Mouse (Mus musculus) spleen, adult 18-20 months (tissue): Measurements from ENCODE around the gene Parp14.
"Not testable (repeated sequence)": the region's sequence is repeated elsewhere in the genome, so short reads cannot be mapped to it uniquely, and the experiment has no call there.

ENCODE experiments used
- DNase-seq, 2 experiments: peaks; one replicate each; pipeline ENCODE4 v3.0.0; 2022; ENCODE audit warnings: mixed read lengths in 2 of 2

The Parp14 gene

GRCm38 (mm10) chr16:35871048-35871851 is at the start of gene Parp14:
Gene Parp14, minus strand, starts transcription at chr16:35871544.
- DNase-seq = peak; percentile 32 to 50

- peak in 1 of 2 experiments; percentile 20 for DNase-seq
These were observed 47.6 kb upstream of the Parp14 start for GRCm38 (mm10) chr16:35918721-35919543.

GRCm38 (mm10) chr16:35914301-35914700 is 43.0 kb upstream of the Parp14 start:
- DNase-seq = no peak

GRCm38 (mm10) chr16:35913526-35913925 is 42.2 kb upstream of the Parp14 start:
- peak in 1 of 2 experiments; percentile 21 for DNase-seq

- no peak for DNase-seq
These were observed 40.1 kb upstream of the Parp14 start for GRCm38 (mm10) chr16:35911449-35911848.

- no peak for DNase-seq
These were observed 36.3 kb upstream of the Parp14 start for GRCm38 (mm10) chr16:35907432-35908201.

- DNase-seq = no peak
These were observed 35.5 kb upstream of the Parp14 start for GRCm38 (mm10) chr16:35906887-35907286.

GRCm38 (mm10) chr16:35905819-35906485 is 34.6 kb upstream of the Parp14 start:
- DNase-seq = no peak

GRCm38 (mm10) chr16:35905355-35905754 is 34.0 kb upstream of the Parp14 start:
- no peak for DNase-seq

GRCm38 (mm10) chr16:35904121-35904736 is 32.9 kb upstream of the Parp14 start:
- DNase-seq = no peak

GRCm38 (mm10) chr16:35903014-35903640 is 31.8 kb upstream of the Parp14 start:
- DNase-seq = no peak

- DNase-seq = no peak
These were observed 29.2 kb upstream of the Parp14 start for GRCm38 (mm10) chr16:35900541-35900940.

- no peak for DNase-seq
These were observed 23.7 kb upstream of the Parp14 start for GRCm38 (mm10) chr16:35894997-35895396.

GRCm38 (mm10) chr16:35891603-35892002 is 20.3 kb upstream of the Parp14 start:
- DNase-seq = not testable (repeated sequence)

- DNase-seq = no peak
These were observed 19.3 kb upstream of the Parp14 start for GRCm38 (mm10) chr16:35890645-35891044.

- DNase-seq = no peak
These were observed 17.6 kb upstream of the Parp14 start for GRCm38 (mm10) chr16:35888910-35889309.

- DNase-seq = no peak
These were observed 16.8 kb upstream of the Parp14 start for GRCm38 (mm10) chr16:35888174-35888573.

GRCm38 (mm10) chr16:35874416-35874815 is 3.1 kb upstream of the Parp14 start:
- peak; percentile 39 to 70 for DNase-seq

- peak in 1 of 2 experiments; percentile 31 for DNase-seq
These were observed 1.2 kb upstream of the Parp14 start for GRCm38 (mm10) chr16:35872410-35873006.

- no peak for DNase-seq
These were observed 554 bp upstream of the Parp14 start for GRCm38 (mm10) chr16:35871898-35872297.

- DNase-seq = no peak
These were observed 730 bp downstream of the Parp14 start for GRCm38 (mm10) chr16:35870581-35871047.
